Mouse (Mus musculus) MN1 (cell line): ENCODE data around the gene Plekhh1.

Experiments used
- DNase-seq: peaks from one replicate; pipeline ENCODE4 v3.0.0-alpha.2; 2016; ENCODE audit warnings: low spot score

The Plekhh1 gene

GRCm38 (mm10) chr12:79070736-79071333 is 41.9 kb downstream of the Plekhh1 start:
- no peak for DNase-seq

- no peak for DNase-seq
Measured at GRCm38 (mm10) chr12:79072576-79072975, 43.6 kb downstream of the Plekhh1 start.

- DNase-seq = no peak
Measured at GRCm38 (mm10) chr12:79073362-79073761, 44.4 kb downstream of the Plekhh1 start.

GRCm38 (mm10) chr12:79089182-79089812 is 60.3 kb downstream of the Plekhh1 start, which contains the start of gene Pigh:
Gene Pigh (minus strand): TSS chr12:79089651.
- DNase-seq = peak; percentile 91

- DNase-seq = peak; percentile 48
Measured at GRCm38 (mm10) chr12:79092569-79092968, 63.6 kb downstream of the Plekhh1 start.

GRCm38 (mm10) chr12:79097106-79097752 is 68.3 kb downstream of the Plekhh1 start:
- peak; percentile 69 for DNase-seq

GRCm38 (mm10) chr12:79103773-79104172 is 74.8 kb downstream of the Plekhh1 start:
- no peak for DNase-seq

GRCm38 (mm10) chr12:79104544-79104943 is 75.6 kb downstream of the Plekhh1 start:
- no peak for DNase-seq

- no peak for DNase-seq
Measured at GRCm38 (mm10) chr12:79105312-79105711, 76.3 kb downstream of the Plekhh1 start.

GRCm38 (mm10) chr12:79118991-79119390 is 90.0 kb downstream of the Plekhh1 start:
- no peak for DNase-seq

GRCm38 (mm10) chr12:79122820-79123219 is 93.9 kb downstream of the Plekhh1 start:
- DNase-seq = peak; percentile 27

- peak; percentile 69 for DNase-seq
Measured at GRCm38 (mm10) chr12:79130299-79131177, 101.6 kb downstream of the Plekhh1 start, which contains the start of gene Arg2. Gene Arg2 (plus strand): TSS chr12:79130777.
